ENCODE assay signal across 21 mouse cellular contexts in the genomic region with DNA sequence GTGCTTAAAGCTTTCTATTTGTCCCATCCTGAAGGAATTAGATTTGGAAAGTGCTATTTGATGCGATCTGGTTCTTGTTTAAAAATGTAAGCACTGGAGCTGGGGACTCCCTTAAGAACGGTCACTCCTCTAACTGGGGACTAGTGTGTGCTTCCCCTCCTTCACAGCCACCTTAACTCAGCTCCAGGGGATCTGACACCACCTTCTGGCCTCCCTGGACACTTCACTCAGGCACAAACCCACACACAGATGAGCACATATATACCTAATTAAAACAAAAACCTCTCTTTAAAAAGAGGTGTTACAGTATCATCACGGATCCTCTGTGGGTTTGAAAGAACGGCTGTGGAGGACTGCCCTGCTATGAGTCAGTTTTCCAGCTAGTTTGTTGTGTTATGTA. TPM values are rescaled to one million over a fixed set of nuclear protein-coding genes. Genes with fewer than 3 reads are reported as not detected.
DNase-seq lines count a peak whose midpoint lies in the region; ATAC-seq and TF ChIP-seq lines count a peak whose summit lies in the region.
"Had no signal": no experiment of that assay in that cellular context is flagged by ENCODE, and none has a peak within 500 bp of the region (broad histone marks: within the 10 kb centered on the region; RNA-seq: fewer than 3 reads in every experiment).

No protein-coding gene starts in this region.

- peak overlapping the region; percentile 61 for H3K27ac ChIP-seq in gastrocnemius, adult 2 months
- H3K27ac ChIP-seq in limb, embryonic 15.5 days, result peak overlapping the region; percentile 55; the same call in 1 of the 2 replicates
- H3K27ac ChIP-seq in limb, embryonic 10.5 days, result no peak overlapping the region
- no peak overlapping the region for H3K27ac ChIP-seq in ES-Bruce4 (ENCODE audit: insufficient read depth, low read length)
- no peak overlapping the region for H3K27ac ChIP-seq in liver, embryonic 14.5 days
- H3K27ac ChIP-seq: forebrain, embryonic 13.5 days; hindbrain, embryonic 13.5 days; kidney, embryonic 15.5 days; midbrain, embryonic 15.5 days; neural tube, embryonic 15.5 days; stomach, embryonic 15.5 days had no signal

- H3K4me3 ChIP-seq in gastrocnemius, adult 2 months, result no peak overlapping the region
- no peak overlapping the region for H3K4me3 ChIP-seq in limb, embryonic 15.5 days
- H3K4me3 ChIP-seq in limb, embryonic 10.5 days, result no peak overlapping the region
- H3K4me3 ChIP-seq in ES-Bruce4 (ENCODE audit: low read depth, low read length), result no peak overlapping the region
- no peak overlapping the region for H3K4me3 ChIP-seq in liver, embryonic 14.5 days (ENCODE audit: insufficient read depth in 1 of 2, low read depth in 2 of 2, low read length in 2 of 2)
- H3K4me3 ChIP-seq: forebrain, embryonic 13.5 days; heart, embryonic 12.5 days; hindbrain, embryonic 13.5 days; kidney, embryonic 15.5 days; megakaryocyte, embryonic 14.5 days; midbrain, embryonic 15.5 days; neural tube, embryonic 15.5 days; stomach, embryonic 15.5 days had no signal

- ATAC-seq in limb, embryonic 15.5 days (ENCODE audit: insufficient number of reproducible peaks, low FRiP score, low TSS enrichment, low read depth), result no peak
- no peak for ATAC-seq in liver, embryonic 14.5 days (ENCODE audit: insufficient read depth)
- ATAC-seq in inflammation-experienced regulatory T-cells, adult 6 months, result no peak
- ATAC-seq: forebrain, embryonic 13.5 days; midbrain, embryonic 15.5 days had no signal

- H3K27me3 ChIP-seq in limb, embryonic 15.5 days, result no peaks in the 10 kb centered on the region
- no peaks in the 10 kb centered on the region for H3K27me3 ChIP-seq in limb, embryonic 10.5 days (ENCODE audit: low read depth, poor library complexity, severe bottlenecking)
- H3K27me3 ChIP-seq in ES-Bruce4 (ENCODE audit: control insufficient read depth, insufficient read depth, low read length, poor library complexity, severe bottlenecking), result no peaks in the 10 kb centered on the region
- no peaks in the 10 kb centered on the region for H3K27me3 ChIP-seq in liver, embryonic 14.5 days (ENCODE audit: control insufficient read depth, insufficient read depth, low read length)
- H3K27me3 ChIP-seq: forebrain, embryonic 13.5 days; heart, embryonic 12.5 days; hindbrain, embryonic 13.5 days; kidney, embryonic 15.5 days; megakaryocyte, embryonic 14.5 days; midbrain, embryonic 15.5 days; neural tube, embryonic 15.5 days; stomach, embryonic 15.5 days had no signal

- no peak for TF ChIP-seq POLR2A in ES-Bruce4 (IDR thresholded peaks at IDR 0.05; ENCODE audit: insufficient read depth, low read length)

- no peak overlapping the region for H3K4me2 ChIP-seq in limb, embryonic 15.5 days
- H3K4me2 ChIP-seq in liver, embryonic 14.5 days (ENCODE audit: low read depth), result no peak overlapping the region
- H3K4me2 ChIP-seq: forebrain, embryonic 13.5 days; heart, embryonic 12.5 days; hindbrain, embryonic 13.5 days; kidney, embryonic 15.5 days; midbrain, embryonic 15.5 days; neural tube, embryonic 15.5 days; stomach, embryonic 15.5 days had no signal

- WGBS in limb, embryonic 15.5 days, result 78% methylated on average over 4 of the region's 4 CpGs
- WGBS in limb, embryonic 10.5 days, result 90% methylated on average over 4 of the region's 4 CpGs
- WGBS in liver, embryonic 14.5 days (ENCODE audit: insufficient replicate concordance), result 82% methylated on average over 4 of the region's 4 CpGs

- TF ChIP-seq CTCF in gastrocnemius, adult 2 months (IDR thresholded peaks at IDR 0.05), result peak; percentile 4; the same call in 1 of the 2 replicates
- peak; percentile 0 for TF ChIP-seq CTCF in ES-Bruce4 (IDR thresholded peaks at IDR 0.05; ENCODE audit: low read depth, low read length)
- peak; percentile 50 for TF ChIP-seq CTCF in liver, embryonic 14.5 days (IDR thresholded peaks at IDR 0.05; ENCODE audit: low read depth)

- DNase-seq in gastrocnemius, adult 2 months, result no peak
- no peak for DNase-seq in gastrocnemius, postnatal 25 days
- no peak for DNase-seq in limb, embryonic 10.5 days (ENCODE audit: low spot score)
- DNase-seq in liver, embryonic 14.5 days (ENCODE audit: low read depth in 3 of 3, low spot score in 3 of 3), result no peak
- DNase-seq in thymus, postnatal 36 days, result no peak
- DNase-seq: adrenal gland, adult 2 months; cerebellum, adult 11 months; cerebellum, postnatal 14 days; embryo, embryonic 11 days; lung, postnatal 14 days had no signal

- intact Hi-C loops in gastrocnemius, adult 2 months (cut with DNase I), result no loop called here

- peaks cover 30% of the 10 kb centered on the region for H3K4me1 ChIP-seq in limb, embryonic 15.5 days
- peaks cover 26% of the 10 kb centered on the region for H3K4me1 ChIP-seq in limb, embryonic 10.5 days
- peaks cover 3% of the 10 kb centered on the region for H3K4me1 ChIP-seq in ES-Bruce4 (ENCODE audit: control insufficient read depth, insufficient read depth, low read length)
- peaks cover 0 to 3% of the 10 kb centered on the region in 2 experiments; a peak in 1 of 4 replicates for H3K4me1 ChIP-seq in liver, embryonic 14.5 days (replicated peaks; ENCODE audit: control insufficient read depth in 2 of 2, insufficient read depth in 2 of 2, low read length in 1 of 2)

- no peak overlapping the region for H3K9ac ChIP-seq in limb, embryonic 15.5 days
- no peak overlapping the region for H3K9ac ChIP-seq in ES-Bruce4 (ENCODE audit: low read depth, poor library complexity, severe bottlenecking)
- no peak overlapping the region for H3K9ac ChIP-seq in liver, embryonic 14.5 days (replicated peaks)
- H3K9ac ChIP-seq: forebrain, embryonic 13.5 days; heart, embryonic 12.5 days; hindbrain, embryonic 13.5 days; kidney, embryonic 15.5 days; midbrain, embryonic 15.5 days; neural tube, embryonic 15.5 days; stomach, embryonic 15.5 days had no signal

- no peak for TF ChIP-seq EP300 in ES-Bruce4 (IDR thresholded peaks at IDR 0.05; ENCODE audit: insufficient read depth, low read depth, low read length)
- TF ChIP-seq EP300 in liver, embryonic 14.5 days (IDR thresholded peaks at IDR 0.05; ENCODE audit: low read depth), result no peak

- H3K36me3 ChIP-seq in limb, embryonic 15.5 days, result peaks cover 18% of the 10 kb centered on the region
- peaks cover 91% of the 10 kb centered on the region for H3K36me3 ChIP-seq in limb, embryonic 10.5 days
- H3K36me3 ChIP-seq in ES-Bruce4 (ENCODE audit: control insufficient read depth, insufficient read depth, low read length, poor library complexity, severe bottlenecking), result peaks cover 3% of the 10 kb centered on the region; the same call in 1 of the 2 replicates
- peaks cover 84% of the 10 kb centered on the region for H3K36me3 ChIP-seq in liver, embryonic 14.5 days (replicated peaks; ENCODE audit: control insufficient read depth, insufficient read depth, low read depth)

- no peaks in the 10 kb centered on the region for H3K9me3 ChIP-seq in limb, embryonic 15.5 days
- H3K9me3 ChIP-seq in limb, embryonic 10.5 days (replicated peaks), result no peaks in the 10 kb centered on the region
- no peaks in the 10 kb centered on the region for H3K9me3 ChIP-seq in ES-Bruce4 (replicated peaks; ENCODE audit: control insufficient read depth, insufficient read depth, low read length, poor library complexity, severe bottlenecking)
- no peaks in the 10 kb centered on the region for H3K9me3 ChIP-seq in liver, embryonic 14.5 days (ENCODE audit: control insufficient read depth, low read length)
- H3K9me3 ChIP-seq: forebrain, embryonic 13.5 days; heart, embryonic 12.5 days; hindbrain, embryonic 13.5 days; kidney, embryonic 15.5 days; megakaryocyte, embryonic 14.5 days; midbrain, embryonic 15.5 days; neural tube, embryonic 15.5 days; stomach, embryonic 15.5 days had no signal

RNA-seq across cellular contexts. Expression of a gene that starts 23.0 kb away (rescaled TPM):
- 1 to 10 TPM; 6.0 to 7.3 TPM for total RNA-seq in gastrocnemius, adult 2 months (2021)
- total RNA-seq in gastrocnemius, postnatal 25 days (2021), result 10 to 100 TPM in 1 of 2 experiments, 1 to 10 TPM in 1; 8.1 to 10.9 TPM
- polyA plus RNA-seq in limb, embryonic 15.5 days (2015; fragmentation: Nextera tagmentation; extraction: Ambion mirVana), result 61.5 and 69.8 TPM in 2 replicates
- 76.7 and 89.2 TPM in 2 replicates for polyA plus RNA-seq in limb, embryonic 10.5 days (2016; fragmentation: Nextera tagmentation; extraction: Ambion mirVana)
- 56.2 and 59.0 TPM in 2 replicates for polyA plus RNA-seq in ES-Bruce4 (2011; ENCODE audit: insufficient read depth, insufficient read length, low read depth, missing spikeins)
- polyA plus RNA-seq in liver, embryonic 14.5 days (2012; rRNA removed), result 40.8 and 45.8 TPM in 2 replicates
- 49.0 and 54.7 TPM in 2 replicates for polyA plus RNA-seq in liver, embryonic 14.5 days (2014; fragmentation: Nextera tagmentation; extraction: Ambion mirVana)
- 10 to 100 TPM; 49.3 to 67.5 (median 63.5) TPM for polyA plus RNA-seq in inflammation-experienced regulatory T-cells, adult 6 months (2017; shearing (Covaris generic))

Comparison
In these comparisons a context has a peak if more than half of its experiments do, and no peak if none do; other contexts are left out.
1. H3K27ac ChIP-seq: peak in gastrocnemius, adult 2 months (single experiment) and limb, embryonic 15.5 days (single experiment); none in limb, embryonic 10.5 days (single experiment), ES-Bruce4 (single experiment) and liver, embryonic 14.5 days (single experiment).
2. CTCF ChIP-seq: peak in every context shown above with its lines; median percentile 50 in liver, embryonic 14.5 days; 4 in gastrocnemius, adult 2 months; 0 in ES-Bruce4.